Mouse (Mus musculus): ENCODE measurements at regions not wholly inside any gene's neighbourhood (a gene's known extent, or its start where the extent isn't known, plus 50 kb on each side); places are given as distances from the start of the nearest gene placed in this dataset.
"Not testable (repeated sequence)": the region's sequence is repeated elsewhere in the genome, so short reads cannot be mapped to it uniquely, and the experiment has no call there.

DNA sequence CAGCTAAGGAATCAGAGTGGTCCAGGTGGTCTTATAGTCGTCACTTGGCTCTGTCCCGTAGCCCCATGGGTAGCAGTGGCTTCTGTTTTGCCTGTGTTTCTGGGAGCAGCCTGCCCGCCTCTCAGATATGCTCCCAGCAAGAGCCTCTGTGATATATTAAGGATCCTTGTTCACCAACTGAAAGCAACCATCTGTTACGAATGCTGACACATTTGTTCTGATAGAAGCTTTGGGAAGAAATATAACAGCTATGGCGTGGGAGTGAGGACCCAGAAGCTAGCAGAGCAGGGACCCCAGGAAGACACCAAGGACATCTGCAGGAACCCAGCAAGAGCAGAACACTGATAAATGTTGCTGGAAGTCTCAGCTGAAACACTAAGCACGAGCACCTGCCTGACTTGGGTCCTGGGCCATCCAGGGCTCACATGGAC is 186.7 kb upstream of the Gm17728 start:
- no peak for DNase-seq (ENCODE audit: low spot score)
- intact Hi-C loops (cut with DNase I), result no loop called here

GRCm38 (mm10) chr17:9258646-9259170 is 163.2 kb upstream of the Gm17728 start:
- intact Hi-C loops (cut with DNase I), result no loop called here
- no peak for DNase-seq (ENCODE audit: low spot score)

- no peak for DNase-seq (ENCODE audit: low spot score)
- intact Hi-C loops (cut with DNase I), result no loop called here
These were observed 153.1 kb upstream of the Gm17728 start for GRCm38 (mm10) chr17:9268776-9269175.

GRCm38 (mm10) chr17:9278046-9278445 is 143.8 kb upstream of the Gm17728 start:
- intact Hi-C loops (cut with DNase I), result not testable (repeated sequence)

GRCm38 (mm10) chr17:9279481-9279880 is 142.4 kb upstream of the Gm17728 start:
- intact Hi-C loops (cut with DNase I), result no loop called here
- DNase-seq (ENCODE audit: low spot score), result no peak

More at GRCm38 (mm10) chr17:9278046-9278445, 143.8 kb upstream of the Gm17728 start:
- not testable (repeated sequence) for DNase-seq (ENCODE audit: low spot score)

GRCm38 (mm10) chr17:9281891-9282290 is 140.0 kb upstream of the Gm17728 start:
- intact Hi-C loops (cut with DNase I), result no loop called here
- no peak for DNase-seq (ENCODE audit: low spot score)

DNA sequence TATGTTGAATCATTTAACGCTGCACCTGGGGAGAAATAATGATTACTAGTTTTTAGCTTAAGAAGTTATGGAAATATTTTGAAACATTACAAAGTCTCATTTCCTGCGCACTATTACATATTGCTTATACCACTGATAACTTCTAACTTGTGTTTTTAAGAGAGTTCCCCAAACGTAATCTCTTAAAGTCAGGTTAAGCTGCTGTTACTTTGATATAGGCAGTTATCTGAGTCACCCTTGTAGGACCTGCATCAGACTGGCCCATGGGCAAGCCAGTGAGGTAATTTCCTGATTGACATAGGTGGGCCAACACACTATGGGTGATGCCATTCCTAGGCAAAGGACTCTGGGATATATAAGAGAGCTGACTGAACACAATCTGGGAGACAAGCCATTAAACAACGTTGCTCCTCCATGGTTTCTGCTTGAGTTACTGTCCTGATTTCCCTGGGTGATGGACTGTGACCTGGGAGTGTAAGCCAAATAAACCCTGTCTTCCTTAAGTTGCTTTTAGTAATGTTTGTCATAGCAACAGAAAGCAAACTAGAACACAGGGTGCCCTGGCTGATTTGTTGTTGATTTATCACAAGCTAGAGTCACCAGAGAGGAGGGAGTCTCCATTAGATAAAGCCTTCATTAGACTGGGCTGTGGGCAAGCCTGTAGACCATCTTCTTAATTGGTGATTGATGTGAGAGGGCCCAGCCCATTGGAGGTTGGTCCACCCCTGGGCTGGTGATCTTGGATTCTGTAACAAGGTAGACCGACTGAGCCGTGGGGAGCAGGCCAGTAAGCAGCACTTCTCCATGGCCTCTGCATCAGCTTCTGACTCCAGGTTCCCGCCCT is 139.3 kb upstream of the Gm17728 start:
- intact Hi-C loops (cut with DNase I), result no loop called here

GRCm38 (mm10) chr17:9286431-9286830 is 135.4 kb upstream of the Gm17728 start:
- intact Hi-C loops (cut with DNase I), result no loop called here
- no peak for DNase-seq (ENCODE audit: low spot score)

More for the DNA sequence above, 139.3 kb upstream of the Gm17728 start:
- DNase-seq (ENCODE audit: low spot score), result no peak

DNA sequence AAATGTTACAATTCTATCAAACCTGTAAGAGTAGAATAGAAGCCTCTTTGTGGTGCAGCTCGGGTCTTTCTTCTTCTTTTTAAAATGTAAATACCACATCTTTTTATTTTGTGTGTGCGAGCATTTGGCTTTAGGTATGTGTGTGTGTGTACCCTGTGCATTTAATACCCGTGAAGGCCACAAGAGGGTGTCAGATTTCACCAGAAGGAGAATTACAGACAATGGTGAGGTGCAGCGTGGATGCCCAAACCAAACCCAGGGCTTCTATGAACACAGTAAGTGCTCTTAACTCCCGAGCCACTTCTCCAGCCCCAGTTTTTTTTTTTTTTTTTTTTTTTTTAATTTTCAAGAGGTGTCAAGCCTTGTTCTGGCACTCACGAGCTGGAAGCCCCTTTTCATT is 135.0 kb upstream of the Gm17728 start:
- no peak for DNase-seq (ENCODE audit: low spot score)
- intact Hi-C loops (cut with DNase I), result no loop called here

DNA sequence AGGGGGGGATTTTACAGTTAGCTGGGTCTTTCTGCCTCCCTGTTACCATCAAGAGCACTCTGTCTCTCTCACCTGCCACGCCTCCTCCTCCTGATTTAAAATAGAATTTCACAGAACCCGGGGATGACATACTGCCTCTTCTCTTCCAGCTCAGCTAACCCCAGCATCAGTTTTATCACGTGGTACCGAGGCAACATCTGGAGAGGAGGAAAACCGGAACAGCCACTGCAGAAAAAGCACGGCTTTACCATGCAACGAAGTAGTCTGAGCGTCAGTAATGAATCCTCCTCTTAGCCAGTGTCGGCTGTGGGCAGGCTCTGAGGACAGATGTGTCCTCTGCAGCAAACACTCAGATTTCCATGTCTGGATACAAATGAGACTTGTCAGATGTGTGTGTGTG is 134.2 kb upstream of the Gm17728 start:
- no peak for DNase-seq (ENCODE audit: low spot score)
- intact Hi-C loops (cut with DNase I), result no loop called here

DNA sequence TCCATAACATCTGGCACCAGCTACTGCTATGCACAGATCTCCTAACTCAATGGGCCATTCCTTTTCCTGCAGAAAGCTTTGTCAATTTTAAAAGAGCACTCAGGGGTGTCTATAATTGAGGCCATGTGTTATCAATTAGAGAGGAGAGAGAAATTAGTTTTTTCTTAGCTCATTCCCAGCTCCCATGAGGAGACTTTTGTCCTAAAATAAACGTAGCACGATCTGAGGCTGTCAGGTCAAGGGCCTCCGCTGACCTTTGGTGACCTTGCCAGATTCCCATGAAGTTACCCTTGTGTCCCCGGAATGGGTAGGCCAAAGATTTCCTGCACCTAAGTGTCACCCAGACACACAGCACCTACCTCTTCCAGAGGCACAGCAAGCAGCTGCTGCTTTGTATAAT is 130.3 kb upstream of the Gm17728 start:
- no peak for DNase-seq (ENCODE audit: low spot score)
- intact Hi-C loops (cut with DNase I), result no loop called here

DNA sequence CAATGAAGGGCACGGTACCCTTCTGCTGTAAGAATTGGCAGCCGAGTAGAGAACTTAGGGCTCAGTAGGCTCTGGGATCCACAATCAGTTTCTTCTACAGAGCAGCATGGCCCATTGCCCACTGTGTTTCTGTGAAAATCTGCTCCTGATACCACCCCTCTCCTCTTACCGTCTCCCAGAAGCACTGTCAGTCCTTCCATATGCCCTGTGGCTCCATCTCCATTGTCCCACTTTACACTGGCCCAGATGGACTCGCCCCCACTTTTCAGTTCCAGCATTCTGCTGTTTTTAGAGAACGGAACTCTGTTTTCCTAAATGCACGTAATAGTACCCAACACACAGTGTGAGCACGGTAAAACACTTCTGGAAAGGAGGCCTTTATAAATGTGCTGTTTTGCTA is 129.6 kb upstream of the Gm17728 start:
- intact Hi-C loops (cut with DNase I), result no loop called here

DNA sequence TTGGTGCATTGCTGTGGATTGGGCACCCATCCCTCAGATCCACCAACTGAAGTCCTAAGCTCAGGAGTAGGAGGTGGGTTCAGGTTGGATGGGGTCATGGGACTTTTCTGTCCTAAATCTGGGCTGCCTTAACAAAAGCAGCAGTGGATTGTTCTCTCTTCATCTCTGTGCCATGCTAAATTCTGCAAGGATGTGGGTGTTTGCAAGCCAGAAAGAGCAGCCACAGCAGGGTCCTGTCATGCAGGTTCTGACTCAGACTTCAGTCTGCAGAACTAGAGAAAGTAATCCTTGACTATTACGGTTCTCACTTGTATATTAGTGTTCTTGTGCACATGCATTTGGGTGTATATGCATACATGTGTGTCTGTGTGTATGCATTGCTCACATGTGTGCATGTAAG is 125.5 kb upstream of the Gm17728 start:
- intact Hi-C loops (cut with DNase I), result no loop called here
- DNase-seq (ENCODE audit: low spot score), result no peak

More for the DNA sequence above, 129.6 kb upstream of the Gm17728 start:
- DNase-seq (ENCODE audit: low spot score), result no peak

GRCm38 (mm10) chr17:9298231-9298630 is 123.6 kb upstream of the Gm17728 start:
- intact Hi-C loops (cut with DNase I), result no loop called here
- DNase-seq (ENCODE audit: low spot score), result no peak

- DNase-seq (ENCODE audit: low spot score), result no peak
- intact Hi-C loops (cut with DNase I), result no loop called here
These were observed 120.8 kb upstream of the Gm17728 start for GRCm38 (mm10) chr17:9301101-9301501.

- intact Hi-C loops (cut with DNase I), result no loop called here
- no peak for DNase-seq (ENCODE audit: low spot score)
These were observed 113.4 kb upstream of the Gm17728 start for GRCm38 (mm10) chr17:9308507-9308906.

GRCm38 (mm10) chr17:9322772-9323171 is 99.1 kb upstream of the Gm17728 start:
- intact Hi-C loops (cut with DNase I), result no loop called here
- DNase-seq (ENCODE audit: low spot score), result no peak

DNA sequence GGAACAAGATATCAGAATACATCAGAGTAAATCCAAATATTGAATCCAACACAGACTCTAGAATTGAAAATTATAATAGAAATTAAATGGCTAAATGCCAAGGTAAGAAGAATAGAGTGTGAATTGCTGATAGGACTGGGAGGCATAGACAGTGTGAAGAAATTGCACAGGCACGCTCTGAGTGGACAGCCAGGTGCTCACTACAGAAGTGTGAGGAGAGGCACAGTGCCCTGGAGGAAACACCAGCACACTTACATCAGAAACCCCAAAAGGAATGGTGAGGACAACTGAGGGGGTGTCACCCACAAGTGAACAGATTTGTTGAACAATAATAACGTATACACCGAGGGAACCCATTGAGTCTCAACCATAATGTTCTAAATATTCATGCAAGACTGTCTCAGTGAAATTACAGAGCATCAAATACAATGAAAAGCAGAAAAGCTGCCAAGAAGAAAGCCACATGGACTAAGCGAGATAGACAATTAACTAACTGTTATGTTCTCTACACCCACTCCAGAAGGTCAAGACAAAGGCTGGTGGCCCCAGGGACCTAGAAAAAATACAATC is 92.9 kb upstream of the Gm17728 start:
- intact Hi-C loops (cut with DNase I), result no loop called here
- no peak for DNase-seq (ENCODE audit: low spot score)

DNA sequence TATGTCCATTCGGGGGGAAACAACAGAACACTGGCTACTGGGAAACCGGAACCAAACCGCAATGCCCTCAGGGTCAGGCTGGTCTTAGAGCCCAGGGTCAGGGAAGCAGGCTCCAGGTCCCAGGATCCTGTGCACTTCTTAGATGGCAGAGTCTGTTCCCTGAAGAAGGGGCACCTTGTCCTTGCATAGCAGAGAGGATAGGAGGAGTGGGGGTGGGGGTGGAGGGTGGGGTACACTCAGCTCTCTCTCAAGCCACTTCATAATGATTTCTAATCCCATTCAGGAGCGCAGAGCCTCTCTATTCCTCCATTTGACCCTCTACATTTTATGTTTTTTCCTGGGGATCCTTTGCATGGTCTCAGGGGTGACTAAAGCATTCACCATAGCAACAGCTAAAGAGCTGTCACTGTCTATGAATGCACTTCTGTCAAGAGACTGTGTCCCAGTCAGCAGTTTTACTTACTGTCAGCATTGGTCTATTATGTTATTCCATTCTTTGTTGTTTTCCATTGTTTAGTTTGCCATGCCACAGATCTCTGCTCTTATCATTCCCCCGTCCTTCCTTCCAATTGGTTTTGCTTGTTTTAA is 64.2 kb upstream of the Gm17728 start:
- intact Hi-C loops (cut with DNase I), result loop anchor here (1.0 kb wide), 1 partner anchor 11 kb away; no protein-coding TSS in a partner anchor
- DNase-seq (ENCODE audit: low spot score), result no peak
